Mouse (Mus musculus) hindbrain, embryonic 10.5 days (tissue): ENCODE data around the gene Dusp19. TPM values are rescaled to one million over a fixed set of nuclear protein-coding genes. Genes with fewer than 3 reads are reported as not detected.

ENCODE experiments used
- DNase-seq: peaks from one replicate; pipeline ENCODE4 v3.0.0-alpha.2; 2017; ENCODE audit warnings: low spot score
- H3K27ac ChIP-seq: fragments of 300-500 bp; sonication (generic); 2 replicates; pipeline ENCODE4 v1.5.1; 2016; ENCODE audit warnings: mild to moderate bottlenecking, moderate library complexity
- H3K27me3 ChIP-seq: fragments of 300-500 bp; sonication (generic); 2 replicates; pipeline ENCODE4 v1.6.1; 2016; ENCODE audit warnings: mild to moderate bottlenecking; ENCODE audit not compliant: poor library complexity, insufficient read depth, severe bottlenecking
- H3K36me3 ChIP-seq: fragments of 300-500 bp; sonication (generic); 2 replicates; pipeline ENCODE4 v1.6.1; 2016; ENCODE audit warnings: mild to moderate bottlenecking, moderate library complexity
- H3K4me1 ChIP-seq: fragments of 300-500 bp; sonication (generic); replicated peaks from 2 replicates; pipeline ENCODE4 v1.6.1; 2016; ENCODE audit warnings: mild to moderate bottlenecking
- H3K4me3 ChIP-seq: fragments of 300-500 bp; sonication (generic); 2 replicates; pipeline ENCODE4 v1.5.1; 2016; ENCODE audit warnings: mild to moderate bottlenecking, moderate library complexity
- H3K9me3 ChIP-seq: fragments of 300-500 bp; sonication (generic); 2 replicates; pipeline ENCODE4 v1.6.1; 2016; ENCODE audit warnings: mild to moderate bottlenecking, moderate library complexity
- WGBS: fragments of 180-500 bp; shearing (Covaris S2); methylation state at CpG from one replicate; pipeline ENCODE4 v1.1.7; 2016; 5-methylcytosine and 5-hydroxymethylcytosine counted together
- polyA plus RNA-seq: library from polyadenylated mRNA; unstranded; fragments of >200 nt; fragmentation: Nextera tagmentation; extraction: Ambion mirVana; gene quantifications from 2 replicates; pipeline ENCODE4 v1.2.1, GENCODE M21; 2016

The Dusp19 gene
- polyA plus RNA-seq, result 14.3 and 15.2 TPM in 2 replicates

DNA sequence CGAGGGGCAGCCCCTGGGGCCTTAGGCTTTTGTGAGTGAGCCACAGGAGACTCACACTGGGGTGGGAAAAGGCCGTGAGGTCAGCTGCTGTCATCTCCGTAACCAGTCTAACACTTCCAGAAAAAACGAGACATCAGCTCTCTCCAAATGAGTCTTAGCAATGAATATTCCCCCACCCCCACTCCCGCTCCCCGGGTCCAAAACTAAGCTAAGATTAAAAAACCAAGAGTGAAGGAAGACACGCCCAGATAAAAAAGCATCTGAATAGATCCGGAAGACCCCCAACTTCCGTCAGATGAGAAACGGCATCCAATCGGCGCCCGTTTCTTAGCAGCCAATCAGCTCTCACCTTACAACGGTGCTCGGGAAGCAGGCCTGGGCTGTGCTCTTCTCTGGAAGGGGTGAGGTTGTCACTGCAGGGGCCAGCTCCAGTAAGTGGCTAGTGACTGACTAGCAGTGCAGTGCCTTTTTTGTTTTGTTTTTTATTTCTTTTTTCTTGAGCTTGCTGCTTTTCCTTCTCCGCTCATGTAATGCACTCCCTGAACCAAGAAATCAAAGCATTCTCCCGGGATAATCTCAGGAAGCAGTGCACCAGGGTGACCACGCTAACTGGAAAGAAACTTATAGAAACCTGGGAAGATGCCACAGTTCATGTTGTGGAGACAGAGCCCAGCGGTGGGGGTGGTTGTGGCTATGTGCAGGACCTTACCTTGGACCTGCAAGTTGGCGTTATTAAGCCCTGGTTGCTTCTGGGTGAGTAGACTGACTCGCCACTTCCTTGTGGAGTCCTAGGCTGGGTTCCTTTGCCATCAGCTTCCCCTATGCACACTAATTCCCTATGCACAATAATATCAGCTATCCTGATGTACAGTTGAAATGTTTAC is at the start of gene Dusp19, which contains the start of gene Nup35:
Gene Dusp19, plus strand, starts transcription at position 192 of the 884 bp plus-strand sequence.
Gene Nup35, plus strand, starts transcription at position 383 of the 884 bp plus-strand sequence.
- H3K4me1 ChIP-seq, result peaks cover 16% of the 10 kb centered on the region
- H3K27me3 ChIP-seq, result no peaks in the 10 kb centered on the region
- peak within 1 kb of the TSS; percentile 92 for H3K27ac ChIP-seq
- 3% methylated on average over 21 of the region's 21 CpGs for whole genome bisulfite sequencing
- DNase-seq, result peak; percentile 92
- H3K9me3 ChIP-seq, result no peaks in the 10 kb centered on the region
- no peaks in the 10 kb centered on the region for H3K36me3 ChIP-seq
- H3K4me3 ChIP-seq, result peak within 1 kb of the TSS; percentile 58

- no peaks in the 10 kb centered on the region for H3K9me3 ChIP-seq
- H3K27ac ChIP-seq, result no peak overlapping the region
- H3K4me1 ChIP-seq, result no peaks in the 10 kb centered on the region
- H3K36me3 ChIP-seq, result 0 out of 2 replicates have a peak, but pooled peaks cover 11% of the 10 kb centered on the region
- H3K27me3 ChIP-seq, result no peaks in the 10 kb centered on the region
- no peak for DNase-seq
- WGBS, result 94% methylated on average over 4 of the region's 4 CpGs
- H3K4me3 ChIP-seq, result no peak overlapping the region
These were observed 49.4 kb upstream of the Dusp19 start for GRCm38 (mm10) chr2:80567411-80567810.

DNA sequence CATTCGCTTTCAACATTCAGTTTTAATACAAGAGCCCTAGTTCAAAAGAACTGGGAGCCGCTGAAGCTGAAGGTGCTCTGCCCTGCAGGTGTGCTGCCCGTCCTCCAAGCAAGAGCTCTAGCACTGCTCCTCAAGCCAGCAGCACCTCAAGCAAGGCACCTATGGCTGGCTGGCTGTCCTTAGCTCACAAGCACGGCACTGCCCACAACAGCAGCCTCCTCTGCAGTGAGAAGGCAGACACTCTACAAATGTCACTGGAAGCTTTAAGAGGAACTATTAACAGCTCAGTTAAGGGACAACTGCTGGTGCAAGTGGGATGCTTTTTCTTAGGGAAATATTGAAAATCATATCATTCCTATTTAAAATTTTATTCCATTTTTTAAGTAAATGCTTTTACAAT is 46.2 kb upstream of the Dusp19 start:
- WGBS, result 83% methylated on average over 4 of the region's 4 CpGs
- no peak for DNase-seq
- Histone ChIP-seq H3K27ac (no peak overlapping the region), H3K27me3 (no peaks in the 10 kb centered on the region), H3K9me3 (no peaks in the 10 kb centered on the region), H3K4me1 (0 out of 2 replicates have a peak, but pooled peaks cover 4% of the 10 kb centered on the region), H3K4me3 (no peak overlapping the region), H3K36me3 (0 out of 2 replicates have a peak, but pooled peaks cover 11% of the 10 kb centered on the region)

DNA sequence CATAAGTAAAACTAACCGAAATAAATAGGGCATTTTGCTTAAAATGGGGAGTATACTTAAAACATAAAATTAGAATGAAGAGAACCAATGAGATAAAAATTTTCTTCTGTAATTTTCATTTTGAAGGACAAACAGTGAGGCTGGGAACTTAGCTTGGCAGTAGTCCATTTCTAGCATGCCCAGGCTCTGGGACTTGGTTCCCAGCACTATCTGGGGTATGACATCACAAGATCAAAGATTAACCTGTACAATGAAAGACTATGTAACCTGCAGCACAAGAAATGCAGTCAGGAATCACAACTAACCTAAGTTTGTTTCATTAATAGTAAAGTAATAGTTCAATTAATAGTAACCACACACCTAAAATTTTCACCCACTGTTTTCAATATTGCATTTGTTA is 39.6 kb upstream of the Dusp19 start:
- Histone ChIP-seq H3K36me3 (no peaks in the 10 kb centered on the region), H3K27ac (no peak overlapping the region), H3K9me3 (no peaks in the 10 kb centered on the region), H3K4me3 (no peak overlapping the region), H3K4me1 (peaks cover 23% of the 10 kb centered on the region), H3K27me3 (no peaks in the 10 kb centered on the region)
- no peak for DNase-seq
- 92% methylated on average over 1 of the region's 1 CpGs for WGBS

DNA sequence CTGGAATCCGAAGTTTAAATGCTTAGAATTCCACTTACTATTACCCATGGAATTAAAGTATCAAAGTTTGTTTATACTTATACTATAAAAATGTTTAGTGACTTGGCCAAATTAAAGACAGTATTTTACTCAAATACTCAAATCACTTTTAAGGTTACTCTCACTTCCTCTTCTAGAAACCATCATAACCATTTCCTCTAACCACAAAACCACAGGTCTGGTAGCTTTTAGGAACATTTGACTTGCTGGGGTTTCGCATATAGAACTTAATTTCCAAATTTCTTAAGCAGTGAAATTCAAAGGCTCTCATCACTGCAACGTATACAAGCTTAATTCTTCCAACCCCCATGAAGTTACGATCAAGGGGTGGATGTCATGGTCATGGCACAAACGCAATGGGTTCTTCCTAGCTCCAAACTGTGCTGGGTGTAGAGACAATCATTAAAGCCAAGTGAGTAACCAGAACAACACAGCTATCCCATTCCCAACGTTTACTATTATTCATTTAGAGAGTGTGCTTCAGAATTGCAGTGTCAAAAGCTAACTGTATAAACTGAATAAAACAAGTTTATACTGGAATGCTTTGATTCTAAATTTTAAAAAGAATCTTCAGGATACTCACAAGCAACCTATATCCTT is 37.5 kb upstream of the Dusp19 start:
- peak overlapping the region; percentile 95 for H3K4me3 ChIP-seq
- 58% methylated on average over 6 of the region's 6 CpGs for WGBS
- H3K4me1 ChIP-seq, result peaks cover 19% of the 10 kb centered on the region
- no peak overlapping the region for H3K27ac ChIP-seq
- no peaks in the 10 kb centered on the region for H3K36me3 ChIP-seq
- no peak for DNase-seq
- H3K9me3 ChIP-seq, result no peaks in the 10 kb centered on the region
- H3K27me3 ChIP-seq, result no peaks in the 10 kb centered on the region

DNA sequence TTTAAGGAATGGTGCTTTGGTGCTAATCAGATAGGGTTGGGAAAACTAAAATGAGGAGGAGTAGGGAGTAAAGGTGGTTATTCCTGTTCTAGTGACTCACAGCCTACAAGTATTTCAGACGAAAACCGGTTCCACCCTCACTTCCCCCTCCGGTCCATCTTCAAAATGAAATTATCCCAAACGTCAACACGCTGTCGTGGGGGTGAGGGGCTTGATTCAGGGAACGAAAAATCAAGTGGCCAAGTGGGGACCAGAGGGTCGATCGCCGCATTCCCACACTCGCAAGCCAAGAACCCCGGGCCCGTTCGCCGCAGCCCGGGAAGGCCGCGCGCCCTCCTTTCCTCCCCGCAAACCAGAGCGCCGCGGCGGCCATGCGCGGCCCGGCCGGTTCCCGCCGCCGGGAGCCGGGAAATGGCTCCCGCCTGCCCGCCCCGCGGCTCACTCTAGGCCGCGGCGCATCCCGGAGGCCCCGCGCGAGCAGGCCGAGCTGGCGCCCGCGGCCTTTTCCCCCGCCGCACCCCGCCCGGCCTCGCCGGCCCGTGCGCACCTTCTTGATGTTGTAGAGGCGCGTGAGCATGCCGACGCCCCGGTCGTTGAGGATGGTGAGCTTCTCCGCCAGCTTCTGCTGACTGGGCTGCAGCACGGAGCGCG is 36.4 kb upstream of the Dusp19 start:
- H3K4me1 ChIP-seq, result peaks cover 19% of the 10 kb centered on the region
- peak; percentile 57 for DNase-seq
- H3K4me3 ChIP-seq, result peak overlapping the region; percentile 95
- no peaks in the 10 kb centered on the region for H3K27me3 ChIP-seq
- peak overlapping the region; percentile 99 for H3K27ac ChIP-seq
- WGBS, result under 1% methylated on average over 65 of the region's 65 CpGs
- H3K9me3 ChIP-seq, result no peaks in the 10 kb centered on the region
- H3K36me3 ChIP-seq, result no peaks in the 10 kb centered on the region

DNA sequence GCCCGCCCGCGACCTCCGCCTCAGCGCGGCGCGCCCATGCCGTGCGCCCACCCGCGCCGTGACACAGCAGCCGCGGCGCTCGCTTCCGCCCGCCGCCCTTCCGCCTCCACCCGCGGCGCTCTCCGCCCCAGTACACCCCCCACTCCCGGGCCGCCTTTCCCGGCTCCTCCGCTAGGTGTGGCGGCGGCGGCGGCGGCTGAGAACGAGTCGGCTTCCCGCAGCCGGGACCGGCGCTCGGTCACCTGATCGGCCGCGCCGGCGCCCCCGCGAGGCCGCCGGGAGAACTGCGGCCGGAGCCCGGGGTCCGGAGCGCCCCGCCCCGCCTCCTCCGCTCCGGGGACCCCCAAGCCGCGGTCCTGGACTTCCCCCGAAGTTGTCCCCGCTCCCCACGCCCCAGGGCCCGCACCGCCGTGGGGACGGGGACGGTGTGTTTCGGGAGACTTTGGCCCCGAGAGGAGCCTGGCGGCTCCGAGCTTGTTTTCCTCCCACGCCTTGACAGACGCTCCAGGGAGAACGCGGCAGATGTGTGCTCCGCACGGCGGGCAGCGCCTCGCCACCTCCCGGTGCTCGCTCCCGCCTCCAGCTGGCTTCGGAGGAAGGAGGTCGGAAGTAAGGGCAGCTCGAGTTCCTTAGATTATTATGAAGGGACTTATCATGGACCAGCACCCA is 35.7 kb upstream of the Dusp19 start, which contains the start of gene Nckap1:
Gene Nckap1, minus strand, starts transcription at position 338 of the 669 bp plus-strand sequence.
- Histone ChIP-seq H3K27me3 (no peaks in the 10 kb centered on the region), H3K27ac (peak within 1 kb of the TSS; percentile 99), H3K4me1 (peaks cover 19% of the 10 kb centered on the region), H3K4me3 (peak within 1 kb of the TSS; percentile 95), H3K36me3 (no peaks in the 10 kb centered on the region), H3K9me3 (no peaks in the 10 kb centered on the region)
- peak; percentile 88 for DNase-seq
- under 1% methylated on average over 85 of the region's 88 CpGs for WGBS

GRCm38 (mm10) chr2:80582356-80582755 is 34.5 kb upstream of the Dusp19 start:
- peaks cover 19% of the 10 kb centered on the region for H3K4me1 ChIP-seq
- WGBS, result 89% methylated on average over 3 of the region's 3 CpGs

GRCm38 (mm10) chr2:80594215-80594918 is 22.5 kb upstream of the Dusp19 start:
- Histone ChIP-seq H3K27ac (no peak overlapping the region), H3K4me3 (no peak overlapping the region), H3K36me3 (no peaks in the 10 kb centered on the region), H3K4me1 (no peaks in the 10 kb centered on the region), H3K9me3 (no peaks in the 10 kb centered on the region), H3K27me3 (no peaks in the 10 kb centered on the region)
- 83% methylated on average over 4 of the region's 4 CpGs for WGBS
- no peak for DNase-seq

More at GRCm38 (mm10) chr2:80582356-80582755, 34.5 kb upstream of the Dusp19 start:
- no peak overlapping the region for H3K27ac ChIP-seq
- no peaks in the 10 kb centered on the region for H3K36me3 ChIP-seq
- DNase-seq, result no peak
- no peaks in the 10 kb centered on the region for H3K27me3 ChIP-seq
- no peaks in the 10 kb centered on the region for H3K9me3 ChIP-seq
- no peak overlapping the region for H3K4me3 ChIP-seq

DNA sequence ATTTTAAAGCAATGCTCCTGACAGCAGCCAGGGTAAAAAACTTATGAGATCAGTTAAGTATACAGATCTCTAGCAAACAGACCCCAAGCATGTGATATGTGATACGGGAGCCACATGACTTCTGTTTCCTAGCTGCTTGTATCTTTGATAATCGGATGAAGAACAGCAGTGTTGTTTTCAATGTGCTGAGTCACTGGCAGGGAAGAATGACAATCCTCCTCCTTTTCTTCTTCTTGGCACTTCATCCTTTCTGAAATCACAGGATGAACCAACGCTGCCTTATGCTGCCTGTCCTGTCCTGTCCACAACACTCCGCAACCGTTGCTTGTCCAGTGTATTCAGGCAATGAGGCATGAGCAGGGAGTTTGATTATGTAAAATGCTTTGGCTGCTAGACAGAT is 19.9 kb upstream of the Dusp19 start:
- 83% methylated on average over 5 of the region's 5 CpGs for WGBS
- Histone ChIP-seq H3K27ac (no peak overlapping the region), H3K27me3 (no peaks in the 10 kb centered on the region), H3K4me3 (no peak overlapping the region), H3K4me1 (no peaks in the 10 kb centered on the region), H3K9me3 (no peaks in the 10 kb centered on the region), H3K36me3 (no peaks in the 10 kb centered on the region)
- DNase-seq, result no peak

DNA sequence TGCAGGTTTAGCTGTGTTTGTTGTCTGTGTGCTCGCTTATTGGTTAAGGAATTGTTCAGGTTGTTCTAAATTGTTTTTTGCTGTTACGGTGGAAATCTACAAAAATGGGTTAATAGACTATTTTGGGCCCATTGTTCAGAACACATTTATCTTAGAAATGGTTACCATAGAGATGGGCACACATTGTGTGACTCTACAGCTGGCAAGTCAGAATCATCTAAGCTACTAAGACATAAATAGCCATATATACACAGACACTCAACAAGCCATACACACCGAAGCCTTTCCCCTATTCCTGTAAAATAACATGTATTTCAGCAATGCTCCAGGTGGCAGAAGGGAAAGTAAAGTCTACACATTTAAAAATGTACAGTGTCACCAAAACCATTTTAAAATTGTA is 17.0 kb upstream of the Dusp19 start:
- Histone ChIP-seq H3K36me3 (no peaks in the 10 kb centered on the region), H3K27me3 (no peaks in the 10 kb centered on the region), H3K4me3 (no peak overlapping the region), H3K27ac (no peak overlapping the region), H3K9me3 (no peaks in the 10 kb centered on the region), H3K4me1 (no peaks in the 10 kb centered on the region)
- 94% methylated on average over 3 of the region's 3 CpGs for WGBS
- DNase-seq, result no peak

DNA sequence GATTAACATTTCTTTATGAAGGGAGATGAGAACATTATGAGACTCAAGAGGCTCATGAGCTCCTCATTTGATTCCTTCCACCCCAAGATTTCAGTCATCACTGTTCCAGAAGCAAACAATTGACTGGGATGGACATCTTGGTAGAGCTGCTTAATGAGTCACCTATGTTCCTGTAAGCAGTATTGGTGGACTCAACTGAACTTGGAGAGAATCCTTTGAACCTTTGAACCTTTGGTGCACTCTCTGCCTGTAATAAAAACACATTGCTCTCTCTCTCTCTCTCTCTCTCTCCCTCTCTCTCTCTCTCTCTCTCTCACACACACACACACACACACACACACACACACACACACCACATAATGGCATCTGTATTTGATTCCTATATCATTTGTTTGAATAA is 16.2 kb upstream of the Dusp19 start:
- H3K36me3 ChIP-seq, result no peaks in the 10 kb centered on the region
- H3K9me3 ChIP-seq, result no peaks in the 10 kb centered on the region
- DNase-seq, result no peak
- H3K27me3 ChIP-seq, result no peaks in the 10 kb centered on the region
- H3K4me3 ChIP-seq, result no peak overlapping the region
- H3K4me1 ChIP-seq, result no peaks in the 10 kb centered on the region
- H3K27ac ChIP-seq, result no peak overlapping the region
